Mouse (Mus musculus): ENCODE results near the gene Cidec.

The Cidec gene

GRCm38 (mm10) chr6:113435664-113436205 lies at the start of gene Cidec:
Gene Cidec, minus strand, starts transcription at chr6:113435760.
- DNase-seq: no peak

- DNase-seq: no peak
These were observed 48.2 kb upstream of the Cidec start for GRCm38 (mm10) chr6:113483729-113484128.

GRCm38 (mm10) chr6:113483100-113483615 lies 47.6 kb upstream of the Cidec start, which contains the start of gene Creld1:
Gene Creld1, plus strand, starts transcription at chr6:113483297.
- DNase-seq: peak; percentile 89

GRCm38 (mm10) chr6:113482477-113483099 lies 47.0 kb upstream of the Cidec start:
- peak; percentile 63 for DNase-seq

- DNase-seq: no peak
These were observed 45.2 kb upstream of the Cidec start for GRCm38 (mm10) chr6:113480555-113481373.

- no peak for DNase-seq
These were observed 43.3 kb upstream of the Cidec start for GRCm38 (mm10) chr6:113478906-113479305.

GRCm38 (mm10) chr6:113477353-113477752 lies 41.8 kb upstream of the Cidec start:
- DNase-seq: no peak

GRCm38 (mm10) chr6:113473715-113474114 lies 38.2 kb upstream of the Cidec start:
- DNase-seq: no peak

GRCm38 (mm10) chr6:113473246-113473645 lies 37.7 kb upstream of the Cidec start:
- DNase-seq: no peak

- DNase-seq: no peak
These were observed 36.5 kb upstream of the Cidec start for GRCm38 (mm10) chr6:113472061-113472460.

- DNase-seq: no peak
These were observed 35.9 kb upstream of the Cidec start, which contains the start of gene Il17rc for GRCm38 (mm10) chr6:113471297-113471936. Gene Il17rc, plus strand, starts transcription at chr6:113471427.

- peak; percentile 78 for DNase-seq
These were observed 33.9 kb upstream of the Cidec start for GRCm38 (mm10) chr6:113469432-113469831.

GRCm38 (mm10) chr6:113469021-113469420 lies 33.5 kb upstream of the Cidec start:
- DNase-seq: peak; percentile 64

- DNase-seq: no peak
These were observed 33.0 kb upstream of the Cidec start for GRCm38 (mm10) chr6:113468512-113468911.

GRCm38 (mm10) chr6:113465602-113466001 lies 30.0 kb upstream of the Cidec start:
- DNase-seq: no peak

- DNase-seq: no peak
These were observed 28.5 kb upstream of the Cidec start for GRCm38 (mm10) chr6:113464040-113464439.

- DNase-seq: no peak
These were observed 23.1 kb upstream of the Cidec start for GRCm38 (mm10) chr6:113458635-113459034.

GRCm38 (mm10) chr6:113457952-113458534 lies 22.5 kb upstream of the Cidec start, which contains the start of gene Il17re:
Gene Il17re, plus strand, starts transcription at chr6:113458484.
- DNase-seq: no peak

GRCm38 (mm10) chr6:113455007-113455406 lies 19.4 kb upstream of the Cidec start:
- DNase-seq: no peak

- DNase-seq: no peak
These were observed 16.3 kb upstream of the Cidec start for GRCm38 (mm10) chr6:113451839-113452238.

GRCm38 (mm10) chr6:113447639-113448038 lies 12.1 kb upstream of the Cidec start:
- no peak for DNase-seq

GRCm38 (mm10) chr6:113444207-113444965 lies 8.8 kb upstream of the Cidec start:
- no peak for DNase-seq

Measured in right cerebral cortex, postnatal 14 days (tissue).